Mouse (Mus musculus) activated CD4-positive, CD25-positive, alpha-beta regulatory T cell, adult 4 months (primary cell): ENCODE measurements around the gene Mybph. TPM values are rescaled to one million over a fixed set of nuclear protein-coding genes. Genes with fewer than 3 reads are reported as not detected.

Experiments used
- ATAC-seq: one replicate; pipeline ENCODE4 v1.8.0; 2017
- polyA plus RNA-seq, 2 experiments: library from polyadenylated mRNA; unstranded; fragments of 100-300 nt; shearing (Covaris generic); gene quantifications; one replicate each; pipeline ENCODE4 v1.2.1; 2017

The Mybph gene
- polyA plus RNA-seq, 2 experiments from 2014 or later, result not detected

DNA sequence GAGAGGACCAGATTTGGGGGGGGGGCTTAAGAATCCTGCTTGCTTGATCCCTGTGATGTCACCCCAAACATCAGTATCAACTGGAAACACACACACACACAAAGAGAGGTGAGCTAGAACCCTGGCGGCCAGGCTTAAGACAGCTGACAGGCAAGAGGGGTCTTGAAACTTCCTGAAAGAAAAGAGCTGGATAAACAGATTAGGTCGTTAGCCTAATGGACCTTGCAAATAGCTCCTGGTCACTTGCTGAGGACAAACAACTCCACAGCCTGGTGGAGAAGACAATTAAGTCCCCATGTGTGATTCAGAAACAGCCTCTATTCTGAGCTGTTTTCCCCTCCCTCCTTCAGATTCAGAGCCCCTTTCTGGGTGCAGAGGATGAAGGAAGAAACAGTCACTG lies 18.4 kb downstream of the Mybph start:
- ATAC-seq, result no peak

DNA sequence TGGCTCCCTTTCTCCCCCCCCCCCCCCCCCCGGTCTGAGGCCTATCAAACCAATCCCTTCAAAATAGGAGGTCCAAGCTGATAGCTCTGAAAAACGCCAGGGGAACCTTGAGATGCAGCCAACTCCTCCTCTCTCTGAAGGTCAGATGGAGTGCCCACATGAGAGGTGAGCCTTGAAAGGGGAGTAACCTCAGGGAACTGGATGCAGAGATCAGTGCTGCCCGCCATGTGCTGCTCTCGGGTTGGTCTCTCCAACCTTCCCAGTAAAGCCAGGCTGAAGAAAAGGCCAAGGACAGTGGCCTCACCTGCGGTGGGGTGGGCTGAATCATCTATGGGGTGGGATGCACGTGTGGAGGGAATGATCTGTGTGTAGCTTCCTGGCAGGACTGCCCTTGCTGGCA lies 19.1 kb downstream of the Mybph start:
- ATAC-seq, result no peak

DNA sequence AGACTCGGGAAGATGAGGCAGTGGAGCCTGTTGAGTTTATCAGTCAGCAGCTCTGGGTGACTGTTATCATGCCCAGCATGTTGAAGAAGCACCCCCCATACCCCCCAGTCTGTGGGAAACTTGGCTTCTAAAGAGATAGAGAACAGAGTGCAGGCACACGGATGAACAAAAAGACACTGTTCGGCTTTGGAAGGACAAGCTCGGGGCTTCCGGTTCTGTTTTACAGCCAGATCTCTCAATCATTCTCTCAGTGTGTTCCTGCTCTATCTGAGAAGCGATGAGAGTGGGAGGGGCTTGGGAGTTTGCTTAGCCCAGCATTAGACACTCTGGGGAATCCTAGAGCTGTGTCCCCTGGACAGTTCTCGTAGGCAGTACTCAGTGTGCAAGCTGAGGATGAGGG lies 20.2 kb downstream of the Mybph start:
- ATAC-seq, result no peak

DNA sequence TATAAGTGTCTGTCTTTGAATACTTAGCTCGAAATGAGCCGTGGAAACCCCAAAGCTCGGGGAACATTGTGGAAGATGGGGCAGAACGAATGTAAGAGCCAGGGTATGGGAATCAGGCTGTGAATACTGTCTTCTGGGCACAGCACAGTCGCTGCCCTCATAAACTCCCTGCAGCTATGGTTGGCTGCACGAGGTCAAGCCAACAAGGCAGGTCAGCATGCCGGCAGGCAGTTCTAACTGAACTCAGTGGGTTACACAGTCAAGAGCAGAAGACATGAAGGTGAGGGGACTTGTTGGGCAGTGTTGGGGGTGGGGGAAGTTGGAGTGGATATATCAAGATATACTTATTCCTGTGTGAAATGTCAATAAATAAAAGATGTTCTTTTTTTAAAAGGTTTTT lies 21.8 kb downstream of the Mybph start:
- no peak for ATAC-seq

DNA sequence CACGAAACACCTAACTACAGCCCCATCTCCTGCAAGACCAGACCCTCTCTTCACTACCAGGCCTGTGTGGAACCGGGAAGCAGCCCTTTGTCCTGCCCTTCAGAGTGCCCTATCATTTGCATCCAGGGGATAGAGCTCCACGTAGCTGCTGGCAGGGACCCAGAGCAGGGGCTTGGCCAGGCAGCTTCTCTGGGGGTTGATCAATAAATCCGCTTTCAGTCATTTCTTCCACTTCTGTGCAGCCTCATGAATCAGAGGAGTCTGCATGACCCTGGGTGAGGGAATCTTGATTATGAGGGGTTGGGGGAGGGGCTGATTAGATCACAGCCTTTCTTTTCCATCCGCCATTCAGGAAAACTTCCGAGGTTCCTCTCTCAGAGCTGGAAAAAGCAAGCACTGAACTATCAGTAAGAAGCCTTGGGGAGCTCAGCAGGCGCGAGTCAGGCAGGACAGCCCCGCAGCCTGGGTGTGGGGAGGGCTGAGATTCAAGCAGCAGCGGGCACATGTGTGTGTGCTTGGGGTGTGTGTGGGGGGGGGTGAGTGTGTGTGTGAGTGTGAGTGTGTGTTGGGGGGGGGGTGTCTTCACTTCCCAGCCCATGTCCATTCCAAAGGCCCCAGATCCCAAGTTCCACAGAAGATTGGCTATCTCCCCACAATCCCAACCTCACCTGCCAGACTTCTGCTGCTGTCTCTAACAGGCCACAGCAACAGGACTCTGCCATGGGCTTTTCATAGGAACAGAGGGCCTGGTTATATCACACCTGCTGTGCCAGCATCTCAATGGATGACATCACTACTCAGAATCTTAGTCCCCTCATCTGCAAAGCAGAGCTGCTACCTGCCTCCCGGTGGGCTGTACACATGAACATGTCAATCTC lies 22.7 kb downstream of the Mybph start:
- no peak for ATAC-seq

DNA sequence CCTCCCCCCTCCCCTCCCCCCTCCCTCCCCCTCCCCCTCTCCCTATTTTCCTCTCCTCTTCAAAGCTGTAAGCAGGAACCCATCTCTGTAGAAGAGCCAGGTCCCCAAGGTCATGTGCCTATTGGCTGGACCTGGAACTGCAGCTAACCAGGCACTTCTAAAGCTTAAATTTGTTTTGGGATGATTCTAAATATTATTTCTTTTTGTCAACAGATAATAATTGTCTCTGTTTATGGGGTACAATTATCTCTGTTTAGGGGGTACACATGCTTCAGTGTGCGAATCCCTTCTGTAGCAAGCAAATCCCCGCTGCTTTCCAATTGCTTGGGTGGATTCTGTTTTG lies 23.4 kb downstream of the Mybph start:
- no peak for ATAC-seq

DNA sequence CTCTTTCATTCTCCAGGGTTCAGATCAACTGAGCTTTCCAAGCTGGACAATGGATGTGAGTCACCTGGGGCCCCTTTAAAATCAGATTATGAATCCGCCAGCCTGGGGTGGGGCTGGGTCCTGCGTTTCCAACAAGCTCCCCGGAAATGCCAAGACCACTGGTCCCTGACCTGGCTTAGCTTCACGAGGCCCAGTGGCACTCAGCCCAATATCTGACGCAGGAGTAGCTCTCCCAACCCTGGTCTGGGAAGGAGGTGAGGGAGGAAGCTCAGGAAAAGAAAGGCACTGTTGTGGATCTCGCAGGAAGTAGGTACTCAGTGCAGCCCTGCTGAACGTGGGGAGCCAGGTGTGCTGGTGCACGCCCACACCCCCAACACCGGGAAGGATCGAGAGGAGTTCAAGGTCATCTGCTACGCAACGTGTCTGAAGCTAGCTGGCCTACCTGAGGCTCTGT lies 23.8 kb downstream of the Mybph start:
- ATAC-seq, result no peak

DNA sequence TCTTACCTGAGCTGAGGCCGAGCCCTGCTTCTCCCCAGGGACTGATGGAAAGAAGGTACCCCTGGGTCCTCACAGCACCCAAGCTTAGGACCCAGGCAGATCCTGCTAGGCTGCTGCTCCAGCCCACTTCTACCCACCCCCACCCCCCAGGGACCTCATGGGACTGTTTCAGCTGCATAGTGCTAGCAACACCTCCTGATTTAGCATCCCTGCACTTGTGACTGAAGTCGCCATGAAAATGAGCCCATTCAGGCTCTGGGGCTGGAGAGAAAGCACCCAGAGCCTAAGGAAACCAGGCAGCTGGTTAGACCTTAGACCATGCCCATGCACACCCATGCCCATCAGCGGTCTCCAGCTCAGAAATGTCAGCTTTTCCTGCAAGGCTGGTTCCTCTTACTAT lies 24.7 kb downstream of the Mybph start:
- ATAC-seq, result no peak

DNA sequence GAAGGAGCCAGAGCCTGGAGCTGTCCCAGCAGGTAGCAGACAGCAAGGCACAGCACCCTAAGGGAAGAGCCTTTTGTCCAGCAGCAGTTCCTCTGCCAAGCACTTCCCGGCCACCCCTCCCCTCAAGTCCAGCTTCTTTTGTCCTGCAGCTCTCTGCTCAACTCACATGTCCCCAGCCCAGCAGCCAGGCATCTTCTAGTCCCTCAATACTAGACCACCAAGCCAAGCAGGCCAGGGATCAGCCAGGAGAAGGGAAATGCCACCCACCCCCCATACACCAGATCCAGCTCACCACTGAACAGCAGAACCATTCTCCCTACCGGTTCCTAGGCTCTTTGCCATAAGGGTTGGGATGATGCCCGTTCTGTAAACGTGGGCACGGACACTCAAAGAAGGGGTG lies 26.4 kb downstream of the Mybph start:
- ATAC-seq, result no peak

DNA sequence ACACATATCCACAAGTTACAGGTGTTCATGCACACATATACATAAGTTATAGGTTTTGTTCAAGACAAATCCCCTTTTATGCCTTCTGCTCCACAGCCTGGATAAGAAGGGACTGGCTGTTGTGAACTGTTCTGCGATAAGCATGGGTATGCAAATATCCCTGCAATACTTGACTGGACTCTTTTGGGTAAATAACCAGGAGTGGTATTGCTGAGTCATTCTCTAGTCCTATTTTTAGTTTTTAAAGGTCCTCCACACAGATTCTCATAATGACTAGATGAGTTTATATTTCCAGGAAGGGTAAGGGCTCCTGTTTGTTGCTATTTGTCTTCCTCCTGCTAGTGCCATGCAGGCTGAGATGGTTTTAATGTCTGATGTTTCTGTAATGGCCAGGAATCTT lies 27.9 kb downstream of the Mybph start:
- no peak for ATAC-seq

DNA sequence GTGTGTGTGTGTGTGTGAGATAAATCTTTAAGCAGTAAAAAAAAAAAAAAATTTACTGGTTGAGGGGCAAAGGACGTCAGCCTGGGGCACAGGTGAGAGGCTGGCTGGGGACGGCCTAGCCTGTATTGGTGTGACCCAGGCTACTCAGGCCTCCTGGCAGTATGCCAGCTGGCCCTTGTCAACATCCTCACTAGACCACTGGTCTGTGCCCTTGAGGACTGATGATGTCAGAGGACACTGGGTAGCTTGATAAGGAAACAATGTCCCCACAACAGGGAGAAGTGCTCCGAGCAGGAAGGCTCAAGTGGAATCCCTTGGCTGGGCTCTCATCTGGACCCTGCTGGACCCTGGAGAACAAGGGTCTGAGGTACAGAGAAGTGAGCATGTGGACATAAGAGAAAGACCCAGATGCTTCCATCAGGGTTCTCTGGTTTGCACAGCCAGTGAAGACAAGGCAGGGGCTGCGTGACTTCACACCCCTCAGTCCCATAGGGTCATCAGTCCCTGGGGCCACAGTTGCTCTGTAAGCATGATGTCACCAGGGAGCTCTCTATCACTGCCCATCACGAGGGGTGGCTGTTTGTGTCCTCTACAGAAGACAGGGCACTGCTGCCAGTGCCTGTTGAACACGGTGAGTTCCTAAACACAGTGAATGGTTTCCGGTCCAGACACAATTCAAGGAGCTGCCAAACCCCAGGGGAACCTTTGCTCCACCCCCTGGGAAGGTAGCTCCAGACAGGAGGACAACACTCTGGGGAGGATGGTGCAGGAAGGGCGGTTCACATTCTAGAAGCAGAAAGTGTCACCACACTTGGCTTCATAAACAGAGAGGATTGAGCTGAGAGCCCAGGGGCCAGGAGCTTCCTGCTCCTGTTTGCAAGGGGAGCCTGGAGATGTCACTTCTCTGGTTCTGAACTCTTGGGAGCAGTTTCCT lies 29.1 kb downstream of the Mybph start:
- no peak for ATAC-seq

DNA sequence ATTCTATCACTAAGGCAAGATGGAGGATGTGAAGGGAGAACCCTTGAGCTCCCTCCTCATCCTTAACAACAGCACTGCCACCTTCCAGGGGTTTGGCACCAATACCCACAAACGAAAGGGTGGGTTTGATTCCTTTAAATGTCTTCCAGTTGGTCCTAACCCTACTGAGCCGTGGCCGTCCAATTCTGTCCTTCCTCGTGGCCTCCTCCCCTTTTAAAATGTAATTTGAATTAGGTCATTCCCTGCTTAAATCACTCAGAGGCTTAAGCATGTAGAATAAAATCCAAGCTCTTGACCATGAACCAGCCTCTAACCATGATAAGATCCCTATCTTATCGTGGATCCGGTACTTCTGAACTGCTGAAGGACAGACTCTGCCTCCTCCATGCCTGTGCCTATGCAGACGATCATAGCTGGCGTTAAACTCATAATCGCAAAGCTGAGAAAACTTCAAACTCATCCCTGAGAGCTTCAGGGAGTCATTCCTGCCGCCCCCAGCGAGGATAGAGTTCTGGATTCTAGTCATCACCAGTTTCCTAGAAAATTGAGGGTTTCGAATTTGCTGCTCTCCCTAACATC lies 31.5 kb downstream of the Mybph start:
- ATAC-seq, result no peak

DNA sequence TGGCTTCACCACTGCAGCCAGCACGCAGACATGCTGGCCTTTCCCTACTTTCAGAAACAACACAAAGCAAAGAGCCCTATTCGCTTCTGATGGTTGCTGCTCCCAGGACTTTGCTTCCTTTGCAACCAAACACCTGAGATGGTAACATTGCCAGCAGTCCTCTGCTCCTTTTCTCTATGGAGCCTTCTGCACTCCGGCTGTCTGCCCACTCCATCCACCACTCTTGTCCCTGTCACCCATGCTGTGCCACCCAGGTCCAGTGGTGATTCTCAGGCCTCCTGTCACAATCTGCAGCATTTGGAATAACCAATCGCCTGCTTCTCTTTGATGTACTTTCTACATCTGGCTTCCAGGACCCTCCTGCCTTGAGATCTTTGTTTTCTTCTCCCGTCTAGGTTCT lies 32.1 kb downstream of the Mybph start:
- ATAC-seq, result no peak

DNA sequence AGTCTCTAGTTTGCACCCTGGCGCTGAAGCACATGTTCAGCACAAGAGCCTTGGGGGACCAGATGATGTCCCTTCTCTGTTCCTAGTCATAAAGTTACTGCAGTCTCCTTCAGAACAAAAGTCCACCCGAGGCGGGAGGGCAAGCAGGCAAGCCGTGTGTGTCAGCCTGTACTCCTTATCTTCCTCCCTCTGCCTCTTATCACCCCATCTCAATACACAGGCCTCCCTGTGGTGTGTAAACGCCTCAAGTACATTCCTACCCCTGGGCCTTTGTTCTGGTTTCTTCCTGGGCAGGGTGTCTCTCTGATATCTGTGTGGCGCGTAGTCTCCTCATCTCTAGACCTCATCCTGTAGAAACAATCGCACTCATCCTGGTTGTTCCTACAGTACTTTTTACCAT lies 33.5 kb downstream of the Mybph start:
- no peak for ATAC-seq

DNA sequence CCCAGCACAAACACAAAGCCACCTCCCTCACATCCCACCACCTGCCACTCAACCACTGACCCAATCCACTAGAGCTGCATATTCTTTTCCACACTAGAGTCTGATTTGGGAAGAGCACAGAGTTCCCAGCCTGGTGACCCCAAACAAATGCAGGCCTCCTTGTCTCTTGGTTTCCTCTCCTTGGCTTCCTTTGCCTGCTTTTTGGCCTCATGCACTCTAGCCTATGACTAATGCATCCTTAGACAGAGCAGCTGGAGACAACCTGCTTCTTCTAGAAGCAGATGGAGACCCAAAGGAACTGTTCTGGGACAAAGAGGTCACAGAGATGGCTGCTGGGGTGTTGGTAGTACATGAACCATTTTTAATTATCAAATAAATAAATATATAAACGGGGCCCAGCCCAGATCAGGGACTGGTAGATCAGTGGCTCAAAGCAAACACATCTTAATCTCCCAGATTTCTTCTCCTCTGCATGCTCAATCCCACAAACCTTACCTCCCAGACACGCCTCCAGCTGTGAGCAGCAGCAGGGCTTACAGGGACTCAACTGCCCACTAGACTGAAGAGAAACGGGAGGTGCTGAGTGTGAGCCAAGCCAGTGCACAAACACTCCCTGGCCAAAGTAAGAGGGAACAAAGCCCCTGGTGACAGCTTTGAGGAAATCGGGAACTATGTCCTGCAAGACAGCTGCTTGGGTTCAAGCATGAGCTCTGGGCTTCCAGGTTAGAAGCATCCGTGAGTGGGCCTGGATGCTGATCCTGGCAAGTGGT lies 36.7 kb downstream of the Mybph start:
- no peak for ATAC-seq

DNA sequence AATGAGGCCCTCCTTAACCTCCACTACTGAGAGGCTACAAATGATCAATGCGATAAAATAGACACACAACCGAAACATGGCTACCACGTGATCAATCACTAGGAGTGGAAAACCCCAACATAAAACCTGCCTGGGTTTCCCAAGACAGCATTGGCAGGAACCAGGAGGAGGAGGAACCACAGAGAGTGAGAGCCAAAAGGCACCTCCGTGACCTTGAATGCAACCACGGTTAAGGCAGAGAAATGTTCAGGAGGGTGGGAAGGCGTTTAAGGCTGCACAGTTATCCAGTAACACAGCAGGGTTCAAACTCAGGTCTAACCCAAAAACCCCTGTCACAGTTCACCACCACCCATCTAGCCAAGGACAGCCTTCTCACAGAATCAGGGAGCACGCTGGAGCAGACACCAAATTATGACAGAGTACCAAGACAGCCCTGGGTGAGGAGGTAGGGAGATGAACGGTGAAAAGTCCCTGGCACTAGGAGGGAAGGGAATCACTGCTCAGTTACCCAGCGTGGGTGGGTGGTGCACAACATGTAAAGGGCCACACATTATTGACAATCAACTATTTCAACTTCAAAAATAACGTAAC lies 37.5 kb downstream of the Mybph start:
- ATAC-seq, result no peak

DNA sequence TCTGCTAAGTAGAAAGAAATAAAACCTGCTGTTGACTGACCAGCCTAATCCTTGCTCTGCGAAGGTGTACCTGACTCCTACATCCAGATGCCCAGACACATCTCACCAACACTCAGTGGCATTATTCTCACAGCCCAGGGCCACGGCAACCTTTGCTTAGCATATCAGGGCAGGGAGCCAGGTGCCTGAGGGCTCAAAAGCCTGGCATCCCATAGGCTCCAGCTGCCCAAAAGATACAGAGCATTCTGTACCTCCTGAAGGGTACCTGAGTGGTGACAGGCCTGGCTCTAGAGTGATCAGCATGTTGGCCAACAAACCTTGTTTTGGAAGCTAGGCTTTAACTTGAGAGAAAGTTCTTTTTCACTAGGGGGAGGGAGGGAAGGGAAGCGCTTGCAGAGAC lies 38.0 kb downstream of the Mybph start:
- no peak for ATAC-seq

DNA sequence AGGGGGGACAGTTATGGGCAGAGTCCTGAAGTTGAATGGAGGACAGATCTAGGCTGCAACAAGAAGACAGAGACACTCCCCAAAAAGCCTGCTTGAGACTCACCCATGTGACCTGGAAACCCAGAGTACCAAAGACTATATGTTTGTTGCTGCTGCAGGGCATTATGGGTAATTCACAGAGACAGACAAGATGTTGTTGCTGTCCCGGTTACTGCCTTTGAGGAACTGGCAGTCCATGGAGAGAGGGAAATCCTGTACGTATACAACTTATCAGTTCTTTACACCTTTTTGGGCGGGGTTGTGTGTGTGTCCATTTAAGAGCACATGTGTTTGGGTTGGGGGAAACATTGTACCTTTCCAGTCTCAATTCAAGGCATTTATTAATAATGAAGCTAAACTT lies 38.4 kb downstream of the Mybph start:
- no peak for ATAC-seq

DNA sequence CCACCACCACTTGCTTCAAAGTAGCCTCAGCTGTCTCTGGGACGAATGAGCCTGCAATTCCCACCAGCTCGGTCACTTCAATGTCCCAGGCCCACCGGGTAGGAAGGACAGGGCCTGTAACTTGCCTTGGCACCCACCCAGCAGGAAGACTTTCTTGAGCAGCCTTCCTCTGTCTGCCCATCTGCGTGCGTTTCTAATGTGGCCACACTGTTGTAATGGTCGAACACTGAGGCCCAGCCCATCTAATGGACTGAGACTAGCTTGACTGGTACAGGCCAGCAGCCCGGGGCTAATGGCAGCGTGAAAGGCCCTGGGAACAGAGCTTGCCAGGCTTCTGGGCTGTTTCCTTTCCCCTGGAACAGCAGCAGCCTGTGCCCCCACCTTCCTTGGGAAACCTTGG lies 39.1 kb downstream of the Mybph start:
- ATAC-seq, result no peak

DNA sequence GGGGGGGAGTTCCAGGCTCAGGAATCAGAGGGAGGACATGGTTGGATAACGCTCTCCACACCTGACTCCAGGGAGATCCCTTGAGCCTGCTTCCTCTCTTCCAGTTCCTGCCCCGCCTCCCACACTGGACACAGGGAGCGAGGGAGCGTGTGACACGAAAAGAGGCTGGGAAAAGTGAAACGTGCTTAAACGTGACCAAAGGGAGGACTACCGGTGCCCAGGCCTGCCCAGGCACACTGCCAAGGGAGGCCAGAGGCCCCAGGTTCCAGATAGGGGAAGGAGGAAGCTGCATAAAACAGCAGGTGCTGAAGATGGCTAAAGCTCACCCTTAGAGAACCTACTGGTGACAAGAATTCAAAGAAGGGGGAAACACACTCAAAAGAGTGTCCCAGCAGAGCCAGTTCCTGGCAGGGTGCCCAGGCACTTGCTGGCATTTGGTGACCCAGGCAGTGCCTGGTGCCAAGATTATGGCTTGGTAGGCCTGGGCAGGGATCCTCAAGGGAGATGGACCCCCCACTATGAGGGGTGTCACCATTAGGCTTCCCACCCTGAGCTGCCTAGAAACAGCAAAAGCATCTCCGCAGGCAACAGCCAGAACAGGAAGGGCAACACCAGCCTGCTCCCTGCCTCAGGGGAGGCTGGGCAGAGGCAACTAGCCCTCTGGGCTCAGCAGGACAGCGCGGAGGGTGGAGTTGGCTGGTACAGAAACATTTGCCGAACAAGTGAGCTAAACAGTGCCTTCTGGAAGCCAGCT lies 39.7 kb downstream of the Mybph start:
- ATAC-seq, result no peak

DNA sequence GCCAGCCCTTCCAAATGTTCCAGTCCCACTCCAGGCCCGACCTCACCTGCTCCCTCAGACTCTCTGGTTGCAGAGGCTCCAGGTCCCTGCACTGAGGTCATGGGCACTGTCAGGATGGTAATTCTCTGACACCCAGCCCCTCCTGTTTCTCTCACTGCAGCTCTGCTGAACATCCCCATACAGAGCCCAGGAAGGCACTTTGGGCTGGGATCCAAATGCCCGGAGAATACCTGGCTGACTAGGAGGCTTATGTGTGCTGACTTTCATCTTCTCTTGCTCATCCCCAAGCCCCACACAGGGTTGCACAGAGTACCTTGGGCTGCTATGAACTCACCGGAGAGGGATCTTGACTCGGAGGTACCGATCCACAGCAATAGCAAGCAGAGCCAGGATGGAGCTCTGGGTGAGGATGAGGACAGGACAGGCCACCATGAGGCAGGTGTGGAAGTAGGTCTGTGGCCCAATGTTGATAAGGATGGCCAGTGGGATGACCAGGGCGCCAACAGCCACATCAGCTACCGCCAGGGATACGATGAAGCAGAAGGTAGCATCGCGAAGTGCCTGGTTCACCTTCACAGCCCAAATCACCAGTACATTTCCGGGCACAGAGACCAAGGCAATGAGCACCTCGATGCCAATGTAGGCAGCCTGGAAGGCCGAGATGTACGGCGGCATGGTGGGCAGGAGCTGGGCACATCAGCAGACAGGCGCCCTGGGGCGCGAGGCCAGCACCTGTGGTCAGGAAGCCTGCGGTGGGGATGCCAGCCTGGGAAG lies 40.6 kb downstream of the Mybph start:
- no peak for ATAC-seq
